Mouse (Mus musculus) cortical plate, adult 2 months (tissue): ENCODE results near the gene Mmrn1. TPM values are rescaled to one million over a fixed set of nuclear protein-coding genes. Genes with fewer than 3 reads are reported as not detected.

ENCODE experiments used
- H3K27ac ChIP-seq: fragments of 200-500 bp; 2 replicates; pipeline ENCODE4 v1.5.1; 2012; ENCODE audit warnings: low read length, control low read depth, inconsistent platforms; ENCODE audit not compliant: insufficient read depth
- H3K4me1 ChIP-seq: fragments of 200-500 bp; 2 replicates; pipeline ENCODE4 v1.6.1; 2011; ENCODE audit warnings: low read length; ENCODE audit not compliant: control insufficient read depth, insufficient read depth
- H3K4me3 ChIP-seq: fragments of 200-500 bp; 2 replicates; pipeline ENCODE4 v1.5.1; 2011; ENCODE audit warnings: mild to moderate bottlenecking, low read length, control low read depth; ENCODE audit not compliant: insufficient read depth
- CTCF ChIP-seq: fragments of 200-500 bp; IDR thresholded peaks from 2 replicates; pipeline ENCODE4 v1.5.1; 2011; ENCODE audit warnings: mild to moderate bottlenecking, control low read depth, low read length; ENCODE audit not compliant: insufficient read depth; ENCODE audit errors: extremely low read depth
- POLR2A ChIP-seq: fragments of 200-500 bp; IDR thresholded peaks from 2 replicates; pipeline ENCODE4 v1.6.1; 2011; ENCODE audit warnings: mild to moderate bottlenecking, low read length, control low read depth; ENCODE audit not compliant: insufficient read depth; ENCODE audit errors: extremely low read depth
- polyA plus RNA-seq: library from polyadenylated mRNA; depleted of rRNA; stranded (reverse); fragments of >200 nt; gene quantifications from 2 replicates; pipeline ENCODE4 v1.2.3, GENCODE M21; 2012; rRNA removed

Gene Mmrn1
- polyA plus RNA-seq, 1 experiment = not detected

GRCm38 (mm10) chr6:61003916-61004765, 79.4 kb downstream of the Mmrn1 start:
- TF ChIP-seq POLR2A (no peak), CTCF (no peak)
- Histone ChIP-seq H3K27ac (no peak overlapping the region), H3K4me3 (no peak overlapping the region), H3K4me1 (no peaks in the 10 kb centered on the region)

GRCm38 (mm10) chr6:61013780-61014179, 89.0 kb downstream of the Mmrn1 start:
- Histone ChIP-seq H3K4me1 (no peaks in the 10 kb centered on the region), H3K27ac (no peak overlapping the region), H3K4me3 (no peak overlapping the region)
- TF ChIP-seq POLR2A (no peak), CTCF (no peak)

GRCm38 (mm10) chr6:61019689-61020088, 94.9 kb downstream of the Mmrn1 start:
- Histone ChIP-seq H3K4me1 (no peaks in the 10 kb centered on the region), H3K4me3 (no peak overlapping the region), H3K27ac (no peak overlapping the region)
- TF ChIP-seq POLR2A (no peak), CTCF (no peak)

- H3K4me1 ChIP-seq = no peaks in the 10 kb centered on the region
- no peak for TF ChIP-seq POLR2A
- TF ChIP-seq CTCF = no peak
- H3K4me3 ChIP-seq = no peak overlapping the region
- no peak overlapping the region for H3K27ac ChIP-seq
These were observed 96.2 kb downstream of the Mmrn1 start for GRCm38 (mm10) chr6:61020995-61021394.

GRCm38 (mm10) chr6:61033251-61033650, 108.5 kb downstream of the Mmrn1 start:
- no peak overlapping the region for H3K4me3 ChIP-seq
- no peaks in the 10 kb centered on the region for H3K4me1 ChIP-seq
- no peak overlapping the region for H3K27ac ChIP-seq
- TF ChIP-seq POLR2A (no peak), CTCF (no peak)

Other genes with a start within 250 kb of the Mmrn1 start
- 386 and 394 TPM in 2 replicates for gene Snca, start 95.1 kb upstream of the Mmrn1 start, polyA plus RNA-seq